Mouse (Mus musculus) C2C12 (cell line): ENCODE results near the gene Rae1.

ENCODE experiments used
- CEBPB ChIP-seq: IDR thresholded peaks from one replicate; pipeline ENCODE4 v1.6.1; 2011; ENCODE audit warnings: low read depth, mild to moderate bottlenecking, control low read depth, moderate library complexity
- CTCF ChIP-seq: IDR thresholded peaks from one replicate; pipeline ENCODE4 v1.5.1; 2011; ENCODE audit not compliant: control insufficient read depth, insufficient read depth, insufficient read length
- MAX ChIP-seq: IDR thresholded peaks from one replicate; pipeline ENCODE4 v1.6.1; 2011; ENCODE audit warnings: mild to moderate bottlenecking, control low read depth
- MYOD1 ChIP-seq: IDR thresholded peaks from one replicate; pipeline ENCODE4 v1.6.1; 2011; ENCODE audit warnings: low read depth; ENCODE audit not compliant: control insufficient read depth, insufficient read length
- MYOG ChIP-seq: IDR thresholded peaks from one replicate; pipeline ENCODE4 v1.6.1; 2011; ENCODE audit not compliant: control insufficient read depth, insufficient read length; ENCODE audit errors: extremely low read depth
- USF1 ChIP-seq: IDR thresholded peaks from one replicate; pipeline ENCODE4 v1.6.1; 2011; ENCODE audit warnings: low read depth, mild to moderate bottlenecking, control low read depth, moderate library complexity

GRCm38 (mm10) chr2:173019322-173019721, 19.4 kb downstream of the Rae1 start:
- no peak for TF ChIP-seq MAX
- TF ChIP-seq CTCF, result no peak
- TF ChIP-seq CEBPB, result no peak
- no peak for TF ChIP-seq MYOD1
- TF ChIP-seq MYOG, result no peak
- no peak for TF ChIP-seq USF1
